Mouse (Mus musculus): ENCODE measurements around the gene Txndc11.

GRCm38 (mm10) chr16:11066833-11067191 is 67.6 kb downstream of the Txndc11 start:
- no peak for TF ChIP-seq CTCF (IDR thresholded peaks at IDR 0.05; ENCODE audit: borderline replicate concordance, insufficient read depth, low read length)
- no peak for TF ChIP-seq POLR2A (IDR thresholded peaks at IDR 0.05; ENCODE audit: low read depth, low read length)

Measured in embryonic fibroblast, embryonic 13.5 days (primary cell).